ENCODE assay signal across 8 mouse cellular contexts in the genomic region with DNA sequence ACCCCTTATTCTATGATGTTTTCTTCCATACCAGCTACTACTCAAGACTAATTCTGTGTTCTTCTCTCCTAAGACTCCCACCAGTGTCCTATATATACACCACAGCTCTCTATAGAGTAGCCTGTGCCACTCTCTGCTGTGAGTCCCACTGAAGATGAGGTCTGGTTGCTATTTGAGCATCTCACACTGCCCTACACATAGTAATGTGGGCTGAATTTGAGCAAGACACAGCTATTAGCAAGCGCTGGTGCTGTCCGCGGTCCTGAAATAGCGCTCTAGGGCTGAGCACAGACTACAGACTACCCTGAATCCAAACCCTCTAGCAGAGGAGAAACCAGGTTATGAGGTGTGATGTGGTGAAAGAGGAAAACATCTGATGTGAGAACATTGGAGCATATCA. TPM values are rescaled to one million over a fixed set of nuclear protein-coding genes. Genes with fewer than 3 reads are reported as not detected.
DNase-seq lines count a peak whose midpoint lies in the region; ATAC-seq lines count a peak whose summit lies in the region.
"Had no signal": no experiment of that assay in that cellular context is flagged by ENCODE, and none has a peak within 500 bp of the region (broad histone marks: within the 10 kb centered on the region; RNA-seq: fewer than 3 reads in every experiment).

No protein-coding gene starts in this region.

- H3K4me1 ChIP-seq in neural tube, embryonic 15.5 days: no peaks in the 10 kb centered on the region

- no peak overlapping the region for H3K4me2 ChIP-seq in neural tube, embryonic 15.5 days
- H3K4me2 ChIP-seq: midbrain, embryonic 12.5 days had no signal

- DNase-seq in neural tube, embryonic 10.5 days (ENCODE audit: extremely low spot score, low spot score): peak; percentile 78
- DNase-seq in adrenal gland, postnatal 10 days: peak; percentile 86
- DNase-seq in heart, postnatal 10 days: peak; percentile 67 to 82
- peak; percentile 36 for DNase-seq in left cerebral cortex, postnatal 4 days
- peak; percentile 67 for DNase-seq in ovary, postnatal 36 days (ENCODE audit: low spot score)
- DNase-seq in T-cell, adult 2 months (ENCODE audit: low spot score): no peak

- H3K27me3 ChIP-seq in neural tube, embryonic 15.5 days (replicated peaks): peaks cover 7% of the 10 kb centered on the region; the same call in 1 of the 2 replicates
- H3K27me3 ChIP-seq: midbrain, embryonic 12.5 days had no signal

- ATAC-seq in neural tube, embryonic 15.5 days (ENCODE audit: low FRiP score): no peak

- intact Hi-C loops in heart, postnatal 10 days (cut with DNase I): no loop called here
- intact Hi-C loops in left cerebral cortex, postnatal 4 days (cut with DNase I): no loop called here

- H3K27ac ChIP-seq in neural tube, embryonic 15.5 days (replicated peaks): no peak overlapping the region
- H3K27ac ChIP-seq: midbrain, embryonic 12.5 days had no signal

- 6% methylated on average over 4 of the region's 4 CpGs for WGBS in neural tube, embryonic 15.5 days

- no peak overlapping the region for H3K4me3 ChIP-seq in neural tube, embryonic 15.5 days (replicated peaks)
- H3K4me3 ChIP-seq: midbrain, embryonic 12.5 days had no signal

- H3K9ac ChIP-seq in neural tube, embryonic 15.5 days (replicated peaks): no peak overlapping the region
- H3K9ac ChIP-seq: midbrain, embryonic 12.5 days had no signal

- H3K36me3 ChIP-seq in neural tube, embryonic 15.5 days: no peaks in the 10 kb centered on the region
- H3K36me3 ChIP-seq: midbrain, embryonic 12.5 days had no signal

- no peaks in the 10 kb centered on the region for H3K9me3 ChIP-seq in neural tube, embryonic 15.5 days (replicated peaks)
- H3K9me3 ChIP-seq: midbrain, embryonic 12.5 days had no signal

RNA-seq across cellular contexts. Expression of a gene that starts 59.5 kb away (rescaled TPM):
- 23.8 and 27.5 TPM in 2 replicates for polyA plus RNA-seq in neural tube, embryonic 15.5 days (2015; fragmentation: Nextera tagmentation; extraction: Ambion mirVana)
- total RNA-seq in adrenal gland, postnatal 10 days (2021): under 1 TPM; 0.15 to 0.21 TPM
- total RNA-seq in heart, postnatal 10 days (2021): not detected
- 10 to 100 TPM; 53.2 to 57.0 TPM for total RNA-seq in left cerebral cortex, postnatal 4 days (2021)

Comparison
In these comparisons a context has a peak if more than half of its experiments do, and no peak if none do; other contexts are left out.
1. RNA of a gene that starts 59.5 kb away (total RNA-seq): 53.2 to 57.0 TPM in left cerebral cortex, postnatal 4 days; 0.15 to 0.21 TPM in adrenal gland, postnatal 10 days and not detected in heart, postnatal 10 days; every median in the first group is over 10 times any median in the second.